Mouse (Mus musculus) left cerebral cortex, postnatal 14 days (tissue): ENCODE results near the gene Selp. TPM values are rescaled to one million over a fixed set of nuclear protein-coding genes. Genes with fewer than 3 reads are reported as not detected.

Source experiments
- DNase-seq, 2 experiments: peaks; one replicate each; pipeline ENCODE4 v3.0.0; 2021 to 2022; ENCODE audit warnings: low spot score in 2 of 2, mixed read lengths in 1 of 2
- intact Hi-C: fragments of 180-260 bp; cut with DNase I; formaldehyde crosslinking; loops from one replicate; pipeline ENCODE4 v1.15.1; 2025
- long read RNA-seq, 2 experiments: library from polyadenylated mRNA; stranded (forward); transcript quantifications; one replicate each; pipeline ENCODE4 v2.0.0; 2021
- total RNA-seq, 2 experiments: library from RNA; stranded (reverse); gene quantifications; 2 replicates each; pipeline ENCODE4 v1.2.3; 2021

Gene Selp
- total RNA-seq = not detected
- long read RNA-seq, experiment 1, partial matches to known transcripts = 0 of 1 reads
- long read RNA-seq, experiment 1, other reads (novel, unspliced or antisense) = 1 of 1 reads
- long read RNA-seq, experiment 2, partial matches to known transcripts = 0 of 1 reads
- long read RNA-seq, experiment 2, other reads (novel, unspliced or antisense) = 1 of 1 reads

- no peak for DNase-seq
- intact Hi-C loops = no loop called here
Measured at GRCm38 (mm10) chr1:164114947-164115493, at the start of gene Selp. TSS of gene Selp (plus strand) at chr1:164115264.

GRCm38 (mm10) chr1:164069261-164069660 lies 45.8 kb upstream of the Selp start:
- intact Hi-C loops = no loop called here
- DNase-seq = no peak

GRCm38 (mm10) chr1:164070461-164070860 lies 44.6 kb upstream of the Selp start:
- no peak for DNase-seq
- intact Hi-C loops = no loop called here

GRCm38 (mm10) chr1:164071111-164071510 lies 44.0 kb upstream of the Selp start:
- intact Hi-C loops = no loop called here
- DNase-seq = no peak

GRCm38 (mm10) chr1:164072001-164072400 lies 43.1 kb upstream of the Selp start:
- intact Hi-C loops = no loop called here
- no peak for DNase-seq

- intact Hi-C loops = no loop called here
- DNase-seq = no peak
Measured at GRCm38 (mm10) chr1:164073091-164073490, 42.0 kb upstream of the Selp start.

GRCm38 (mm10) chr1:164073803-164074202 lies 41.3 kb upstream of the Selp start:
- intact Hi-C loops = no loop called here
- no peak for DNase-seq

- DNase-seq = no peak
- intact Hi-C loops = no loop called here
Measured at GRCm38 (mm10) chr1:164074606-164075140, 40.4 kb upstream of the Selp start.

GRCm38 (mm10) chr1:164075416-164075815 lies 39.6 kb upstream of the Selp start:
- intact Hi-C loops = no loop called here
- DNase-seq = no peak

GRCm38 (mm10) chr1:164076441-164076840 lies 38.6 kb upstream of the Selp start:
- DNase-seq = no peak
- intact Hi-C loops = no loop called here

- DNase-seq = no peak
- intact Hi-C loops = no loop called here
Measured at GRCm38 (mm10) chr1:164077031-164077430, 38.0 kb upstream of the Selp start.

- intact Hi-C loops = no loop called here
- DNase-seq = no peak
Measured at GRCm38 (mm10) chr1:164078323-164078741, 36.7 kb upstream of the Selp start.

GRCm38 (mm10) chr1:164079091-164079490 lies 36.0 kb upstream of the Selp start:
- DNase-seq = no peak
- intact Hi-C loops = no loop called here

- no peak for DNase-seq
- intact Hi-C loops = no loop called here
Measured at GRCm38 (mm10) chr1:164083046-164083445, 32.0 kb upstream of the Selp start.

- intact Hi-C loops = no loop called here
- no peak for DNase-seq
Measured at GRCm38 (mm10) chr1:164086797-164087196, 28.3 kb upstream of the Selp start.

- intact Hi-C loops = no loop called here
- DNase-seq = no peak
Measured at GRCm38 (mm10) chr1:164087872-164088271, 27.2 kb upstream of the Selp start.

- intact Hi-C loops = no loop called here
- no peak for DNase-seq
Measured at GRCm38 (mm10) chr1:164096780-164097179, 18.3 kb upstream of the Selp start.

GRCm38 (mm10) chr1:164097911-164098310 lies 17.2 kb upstream of the Selp start:
- intact Hi-C loops = no loop called here
- DNase-seq = no peak

- intact Hi-C loops = no loop called here
- peak in 1 of 2 experiments; percentile 18 for DNase-seq
Measured at GRCm38 (mm10) chr1:164098372-164098771, 16.7 kb upstream of the Selp start.

- peak; percentile 53 to 57 for DNase-seq
Measured at GRCm38 (mm10) chr1:164109763-164110162, 5.3 kb upstream of the Selp start.

GRCm38 (mm10) chr1:164110591-164111329 lies 4.3 kb upstream of the Selp start:
- intact Hi-C loops = no loop called here
- no peak for DNase-seq

More at GRCm38 (mm10) chr1:164109763-164110162, 5.3 kb upstream of the Selp start:
- intact Hi-C loops = no loop called here
